Mouse (Mus musculus) embryonic facial prominence, embryonic 11.5 days (tissue): ENCODE data around the gene Pwwp2a. TPM values are rescaled to one million over a fixed set of nuclear protein-coding genes. Genes with fewer than 3 reads are reported as not detected.

Experiments used
- ATAC-seq: fragments of 200-750 bp; cut with Nextera tagmentation; replicated peaks from 2 replicates; pipeline ENCODE4 v1.8.0; 2017; ENCODE audit warnings: low read depth; ENCODE audit not compliant: insufficient number of reproducible peaks, low FRiP score, low TSS enrichment
- DNase-seq: peaks from one replicate; pipeline ENCODE4 v3.0.0-alpha.2; 2015; ENCODE audit warnings: low spot score
- H3K27ac ChIP-seq: fragments of 300-500 bp; sonication (generic); replicated peaks from 2 replicates; pipeline ENCODE4 v1.5.1; 2014; ENCODE audit warnings: mild to moderate bottlenecking, low read depth, low read length, control low read depth
- H3K27me3 ChIP-seq: fragments of 300-500 bp; sonication (generic); 2 replicates; pipeline ENCODE4 v1.6.1; 2014; ENCODE audit warnings: mild to moderate bottlenecking, low read length, moderate library complexity, mixed read lengths; ENCODE audit not compliant: control insufficient read depth, insufficient read depth
- H3K36me3 ChIP-seq: fragments of 300-500 bp; sonication (generic); replicated peaks from 2 replicates; pipeline ENCODE4 v1.6.1; 2014; ENCODE audit warnings: low read depth, mild to moderate bottlenecking, low read length, moderate library complexity, mixed read lengths; ENCODE audit not compliant: control insufficient read depth, insufficient read depth
- H3K4me1 ChIP-seq: fragments of 300-500 bp; sonication (generic); 2 replicates; pipeline ENCODE4 v1.6.1; 2014; ENCODE audit warnings: low read length, mixed read lengths; ENCODE audit not compliant: control insufficient read depth, insufficient read depth
- H3K4me2 ChIP-seq: fragments of 300-500 bp; sonication (generic); 2 replicates; pipeline ENCODE4 v1.6.1; 2014; ENCODE audit warnings: low read depth, mild to moderate bottlenecking, control low read depth, low read length, moderate library complexity
- H3K4me3 ChIP-seq: fragments of 300-500 bp; sonication (generic); 2 replicates; pipeline ENCODE4 v1.5.1; 2014; ENCODE audit warnings: low read depth, low read length, control low read depth
- H3K9ac ChIP-seq: fragments of 300-500 bp; sonication (generic); replicated peaks from 2 replicates; pipeline ENCODE4 v1.6.1; 2014; ENCODE audit warnings: mild to moderate bottlenecking, control low read depth, low read length
- H3K9me3 ChIP-seq: fragments of 300-500 bp; sonication (generic); replicated peaks from 2 replicates; pipeline ENCODE4 v1.6.1; 2016; ENCODE audit warnings: mild to moderate bottlenecking, low read length, inconsistent platforms, mixed read lengths; ENCODE audit not compliant: control insufficient read depth
- WGBS: fragments of 180-500 bp; shearing (Covaris S2); extraction: QIAGEN DNeasy Blood & Tissue Kit; methylation state at CpG from one replicate; pipeline ENCODE4 v1.1.7; 2014; 5-methylcytosine and 5-hydroxymethylcytosine counted together
- polyA plus RNA-seq: library from polyadenylated mRNA; unstranded; fragments of >200 nt; fragmentation: Nextera tagmentation; extraction: Ambion mirVana; gene quantifications from 2 replicates; pipeline ENCODE4 v1.2.1, GENCODE M21; 2014

Pwwp2a gene
- polyA plus RNA-seq, 1 experiment from 2014 or later = 40.5 TPM

DNA sequence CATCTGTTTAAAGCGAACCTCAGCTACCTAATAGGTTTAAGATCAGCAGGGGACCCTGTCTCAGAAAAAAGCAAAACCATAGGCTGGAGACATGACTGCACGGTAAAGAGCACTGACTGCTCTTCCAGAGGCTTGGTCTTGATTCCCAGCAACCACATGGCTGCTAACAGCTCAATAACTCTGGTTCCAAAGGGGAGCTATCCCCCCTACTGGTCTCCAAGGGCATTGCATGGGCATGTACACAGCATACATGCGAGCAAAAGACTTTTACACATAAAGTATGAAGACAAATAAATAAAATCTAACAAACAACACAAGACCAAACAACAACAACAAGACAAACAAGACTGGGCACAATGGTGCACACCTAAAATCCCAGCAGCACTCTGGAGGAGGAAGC, 36.5 kb upstream of the Pwwp2a start:
- WGBS = 90% methylated on average over 3 of the region's 3 CpGs
- H3K4me2 ChIP-seq = no peak overlapping the region
- no peak for ATAC-seq
- DNase-seq = no peak
- no peak overlapping the region for H3K27ac ChIP-seq
- H3K27me3 ChIP-seq = no peaks in the 10 kb centered on the region
- no peaks in the 10 kb centered on the region for H3K9me3 ChIP-seq
- no peak overlapping the region for H3K4me3 ChIP-seq
- no peaks in the 10 kb centered on the region for H3K36me3 ChIP-seq
- no peak overlapping the region for H3K9ac ChIP-seq
- H3K4me1 ChIP-seq = no peaks in the 10 kb centered on the region

- no peaks in the 10 kb centered on the region for H3K9me3 ChIP-seq
- 38% methylated on average over 14 of the region's 14 CpGs for WGBS
- no peaks in the 10 kb centered on the region; the same call in 1 of the 2 replicates for H3K4me1 ChIP-seq
- DNase-seq (peak; percentile 54), ATAC-seq (0 out of 2 replicates have a peak, but pooled peaks have one; percentile 60)
- no peaks in the 10 kb centered on the region for H3K36me3 ChIP-seq
- no peak overlapping the region for H3K27ac ChIP-seq
- H3K4me2 ChIP-seq = no peak overlapping the region
- no peak overlapping the region for H3K9ac ChIP-seq
- no peak overlapping the region for H3K4me3 ChIP-seq
- H3K27me3 ChIP-seq = no peaks in the 10 kb centered on the region
These were observed 28.7 kb upstream of the Pwwp2a start for GRCm38 (mm10) chr11:43653051-43653475.

- Histone ChIP-seq H3K27me3 (no peaks in the 10 kb centered on the region), H3K27ac (no peak overlapping the region), H3K36me3 (no peaks in the 10 kb centered on the region), H3K9me3 (no peaks in the 10 kb centered on the region), H3K4me2 (no peak overlapping the region), H3K4me1 (no peaks in the 10 kb centered on the region; the same call in 1 of the 2 replicates), H3K4me3 (no peak overlapping the region), H3K9ac (no peak overlapping the region)
- DNase-seq = no peak
- no peak for ATAC-seq
- 69% methylated on average over 10 of the region's 10 CpGs for WGBS
These were observed 25.3 kb upstream of the Pwwp2a start for GRCm38 (mm10) chr11:43656464-43656863.

- Histone ChIP-seq H3K27ac (no peak overlapping the region), H3K36me3 (no peaks in the 10 kb centered on the region), H3K4me1 (no peaks in the 10 kb centered on the region; the same call in 1 of the 2 replicates), H3K27me3 (no peaks in the 10 kb centered on the region), H3K4me2 (no peak overlapping the region), H3K9ac (no peak overlapping the region), H3K4me3 (no peak overlapping the region), H3K9me3 (no peaks in the 10 kb centered on the region)
- no peak for DNase-seq
- no peak for ATAC-seq
- WGBS = 95% methylated on average over 1 of the region's 1 CpGs
These were observed 23.8 kb upstream of the Pwwp2a start for GRCm38 (mm10) chr11:43658010-43658409.

GRCm38 (mm10) chr11:43667038-43667745, 14.6 kb upstream of the Pwwp2a start:
- H3K9ac ChIP-seq = no peak overlapping the region
- H3K27ac ChIP-seq = no peak overlapping the region
- no peak overlapping the region for H3K4me3 ChIP-seq
- ATAC-seq = peak; percentile 54; the same call in 1 of the 2 replicates
- H3K9me3 ChIP-seq = no peaks in the 10 kb centered on the region
- no peaks in the 10 kb centered on the region for H3K4me1 ChIP-seq
- WGBS = 67% methylated on average over 19 of the region's 19 CpGs
- no peak for DNase-seq
- no peaks in the 10 kb centered on the region for H3K36me3 ChIP-seq
- H3K4me2 ChIP-seq = no peak overlapping the region
- H3K27me3 ChIP-seq = no peaks in the 10 kb centered on the region

DNA sequence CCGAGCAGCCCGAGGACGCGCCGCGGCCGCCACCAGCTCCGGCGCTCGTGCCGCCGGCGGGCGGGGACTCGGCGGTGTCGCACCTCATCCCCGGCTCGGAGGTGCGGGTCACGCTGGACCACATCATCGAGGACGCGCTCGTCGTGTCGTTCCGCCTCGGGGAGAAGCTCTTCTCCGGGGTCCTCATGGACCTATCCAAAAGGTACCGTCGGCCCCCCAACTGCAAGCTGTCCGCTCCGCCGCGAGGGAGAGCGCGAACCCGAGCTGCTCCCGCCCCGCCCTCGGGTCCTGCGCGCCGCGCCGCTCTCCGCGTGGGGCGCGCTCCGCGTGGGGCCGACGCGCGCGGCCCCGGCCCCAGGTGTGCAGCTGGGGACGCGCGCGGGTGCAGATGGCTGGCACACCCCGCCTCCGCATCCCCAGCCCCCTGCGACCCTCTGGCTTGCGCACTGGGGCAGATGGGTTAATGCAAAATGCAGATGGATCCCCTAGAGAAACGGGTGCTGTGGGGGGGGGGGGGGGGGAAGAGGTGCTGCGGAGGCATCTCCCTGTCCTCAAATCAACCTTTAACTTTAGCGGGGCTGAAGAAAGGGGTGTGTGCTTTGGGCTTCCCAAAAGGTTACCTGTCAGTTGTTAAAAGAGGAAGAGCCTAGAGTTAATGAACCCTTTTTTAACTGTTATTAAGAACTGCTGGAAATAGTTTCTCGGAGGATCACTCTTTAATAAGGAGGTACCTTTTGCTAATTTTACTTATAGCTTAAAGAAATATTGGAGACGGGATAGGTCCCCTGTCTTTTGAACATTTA, 818 bp downstream of the Pwwp2a start:
- H3K27me3 ChIP-seq = no peaks in the 10 kb centered on the region
- WGBS = 3% methylated on average over 49 of the region's 72 CpGs
- H3K9me3 ChIP-seq = no peaks in the 10 kb centered on the region
- H3K4me3 ChIP-seq = peak overlapping the region; percentile 93
- H3K9ac ChIP-seq = peak overlapping the region; percentile 94
- ATAC-seq (peak; percentile 8), DNase-seq (peak; percentile 62)
- H3K4me2 ChIP-seq = peak overlapping the region; percentile 68
- no peaks in the 10 kb centered on the region for H3K36me3 ChIP-seq
- H3K27ac ChIP-seq = peak overlapping the region; percentile 77
- no peaks in the 10 kb centered on the region for H3K4me1 ChIP-seq

DNA sequence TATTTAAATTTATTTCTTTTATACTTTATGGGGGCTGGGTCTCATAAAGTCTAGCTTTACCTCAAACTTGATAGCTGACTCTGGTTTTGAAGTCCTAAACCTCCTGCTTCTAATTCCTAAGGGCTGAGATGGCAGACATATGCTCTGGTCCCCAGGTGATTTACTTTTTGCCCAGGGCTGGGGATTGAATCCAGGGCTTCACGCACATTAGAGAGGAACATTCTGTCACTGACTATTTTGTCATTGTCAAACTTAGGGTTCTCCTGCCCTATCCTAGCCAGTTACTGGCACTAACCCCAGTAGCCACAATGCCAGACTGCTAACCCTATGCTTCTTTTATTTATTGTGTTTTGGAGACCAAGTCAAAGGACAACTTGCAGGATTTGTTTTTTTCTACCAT, 7.1 kb downstream of the Pwwp2a start:
- Histone ChIP-seq H3K36me3 (peaks cover 12% of the 10 kb centered on the region; the same call in 1 of the 2 replicates), H3K4me3 (no peak overlapping the region), H3K9me3 (no peaks in the 10 kb centered on the region), H3K9ac (no peak overlapping the region), H3K4me2 (no peak overlapping the region), H3K27me3 (no peaks in the 10 kb centered on the region), H3K4me1 (no peaks in the 10 kb centered on the region), H3K27ac (no peak overlapping the region)
- ATAC-seq = no peak
- 95% methylated on average over 1 of the region's 1 CpGs for WGBS
- no peak for DNase-seq

- no peak overlapping the region for H3K4me3 ChIP-seq
- ATAC-seq (no peak), DNase-seq (no peak)
- H3K9me3 ChIP-seq = no peaks in the 10 kb centered on the region
- H3K27ac ChIP-seq = no peak overlapping the region
- H3K36me3 ChIP-seq = peaks cover 8% of the 10 kb centered on the region
- H3K27me3 ChIP-seq = no peaks in the 10 kb centered on the region
- H3K4me1 ChIP-seq = no peaks in the 10 kb centered on the region
- 89% methylated on average over 4 of the region's 4 CpGs for WGBS
- H3K4me2 ChIP-seq = no peak overlapping the region
- H3K9ac ChIP-seq = no peak overlapping the region
These were observed 14.8 kb downstream of the Pwwp2a start for GRCm38 (mm10) chr11:43696623-43697022.
